Mouse (Mus musculus): ENCODE data around the gene Prkab1. TPM values are rescaled to one million over a fixed set of nuclear protein-coding genes. Genes with fewer than 3 reads are reported as not detected.

Gene Prkab1
- 79.9 TPM for polyA plus RNA-seq (2017; shearing (Covaris generic))

DNA sequence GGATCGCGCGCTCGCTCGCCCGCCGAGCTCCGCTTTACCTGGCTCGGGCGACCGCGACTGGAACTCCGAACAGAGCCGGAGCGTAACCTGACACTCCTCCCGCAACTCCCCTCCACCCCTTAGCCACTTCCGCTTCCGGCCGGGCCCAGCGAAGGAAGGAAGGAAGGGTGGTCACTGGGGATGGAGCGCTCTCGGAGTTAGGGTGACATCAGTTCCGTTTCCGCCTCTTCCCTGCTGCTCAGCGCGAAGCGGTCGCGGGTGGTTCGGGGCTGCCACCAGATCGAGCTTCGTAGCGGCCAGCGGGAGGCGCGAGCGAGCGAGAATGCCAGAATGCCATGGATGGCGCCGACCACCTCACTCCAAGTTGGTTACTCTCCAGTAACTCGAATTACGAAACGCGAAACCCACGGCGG lies at the start of gene Prkab1:
Gene Prkab1 (minus strand): TSS at position 182 of the 413 bp plus-strand sequence.

Other genes starting within 250 kb of the Prkab1 start
- 6.1 TPM for gene Cit, start 179.2 kb downstream of the Prkab1 start, polyA plus RNA-seq (2017; shearing (Covaris generic))
- not detected for gene Tmem233, start 58.7 kb upstream of the Prkab1 start, polyA plus RNA-seq (2017; shearing (Covaris generic))

Measured in activated CD4-positive, CD25-positive, alpha-beta regulatory T cell, adult 9 weeks (primary cell).